Mouse (Mus musculus) liver, adult 2 months (tissue): Measurements from ENCODE around the gene Lmntd1. TPM values are rescaled to one million over a fixed set of nuclear protein-coding genes. Genes with fewer than 3 reads are reported as not detected.

Source experiments
- DNase-seq: peaks from one replicate; pipeline ENCODE4 v3.0.0-alpha.2; 2011; ENCODE audit warnings: low read depth, low spot score; ENCODE audit errors: extremely low read depth
- H3K27ac ChIP-seq: fragments of 200-500 bp; replicated peaks from 2 replicates; pipeline ENCODE4 v1.5.1; 2012; ENCODE audit warnings: low read depth, mild to moderate bottlenecking, control low read depth, inconsistent platforms, low read length; ENCODE audit not compliant: insufficient read depth
- H3K27me3 ChIP-seq: fragments of 200-500 bp; 2 replicates; pipeline ENCODE4 v1.6.1; 2012; ENCODE audit warnings: mild to moderate bottlenecking, moderate library complexity, low read length, inconsistent platforms; ENCODE audit not compliant: control insufficient read depth, insufficient read depth
- H3K36me3 ChIP-seq: fragments of 200-500 bp; 2 replicates; pipeline ENCODE4 v1.6.1; 2012; ENCODE audit warnings: low read length, inconsistent platforms; ENCODE audit not compliant: control insufficient read depth, insufficient read depth
- H3K4me1 ChIP-seq: fragments of 200-500 bp; 2 replicates; pipeline ENCODE4 v1.6.1; 2011; ENCODE audit warnings: low read length; ENCODE audit not compliant: control insufficient read depth, insufficient read depth
- H3K4me3 ChIP-seq: fragments of 200-500 bp; 2 replicates; pipeline ENCODE4 v1.5.1; 2011; ENCODE audit warnings: low read depth, mild to moderate bottlenecking, control low read depth, low read length, moderate library complexity; ENCODE audit not compliant: insufficient read depth
- H3K79me2 ChIP-seq: fragments of 200-500 bp; 2 replicates; pipeline ENCODE4 v1.6.1; 2012; ENCODE audit warnings: inconsistent platforms, mild to moderate bottlenecking, low read length, moderate library complexity; ENCODE audit not compliant: control insufficient read depth, insufficient read depth
- H3K9ac ChIP-seq: fragments of 200-500 bp; 2 replicates; pipeline ENCODE4 v1.6.1; 2012; ENCODE audit warnings: low read depth, mild to moderate bottlenecking, control low read depth, inconsistent platforms, low read length
- CTCF ChIP-seq: fragments of 200-500 bp; IDR thresholded peaks from 2 replicates; pipeline ENCODE4 v1.5.1; 2011; ENCODE audit warnings: low read depth, low read length, control low read depth
- POLR2A ChIP-seq: fragments of 200-500 bp; IDR thresholded peaks from 2 replicates; pipeline ENCODE4 v1.6.1; 2011; ENCODE audit warnings: low read length, control low read depth; ENCODE audit not compliant: insufficient read depth; ENCODE audit errors: extremely low read depth
- WGBS: fragments of 180-500 bp; shearing (Covaris S2); methylation state at CpG from one replicate; pipeline ENCODE4 v1.1.7; 2018; 5-methylcytosine and 5-hydroxymethylcytosine counted together
- polyA plus RNA-seq: library from polyadenylated mRNA; depleted of rRNA; stranded (reverse); fragments of >200 nt; gene quantifications from 2 replicates; pipeline ENCODE4 v1.2.3, GENCODE M21; 2012
- total RNA-seq: library from RNA; depleted of rRNA; stranded (reverse); fragments of >200 nt; gene quantifications from 2 replicates; pipeline ENCODE4 v1.2.3, GENCODE M21; 2014

Lmntd1 gene
- total and polyA plus RNA-seq, 2 experiments = not detected

DNA sequence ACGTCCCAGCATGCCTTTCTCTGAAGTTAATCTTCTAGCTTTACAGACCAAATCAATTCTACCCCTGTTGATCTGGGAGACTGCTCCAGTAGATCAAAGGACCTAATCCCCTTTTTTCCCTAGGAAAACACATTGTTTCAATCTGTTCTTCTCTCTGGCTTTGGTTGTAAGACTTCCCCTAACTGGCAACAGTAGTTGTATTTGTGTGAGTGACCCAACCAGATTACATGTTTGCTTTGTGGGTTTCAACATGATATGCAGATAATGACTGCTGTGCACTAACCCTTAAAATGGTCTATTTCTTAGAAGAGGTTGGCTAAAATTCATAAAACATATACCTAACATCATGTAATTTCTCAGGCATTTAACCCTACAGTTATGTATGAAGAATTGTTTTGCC is 22.5 kb downstream of the Lmntd1 start:
- no peak overlapping the region for H3K9ac ChIP-seq
- H3K4me3 ChIP-seq = no peak overlapping the region
- H3K79me2 ChIP-seq = no peaks in the 10 kb centered on the region
- H3K4me1 ChIP-seq = peaks cover 11% of the 10 kb centered on the region
- H3K27me3 ChIP-seq = no peaks in the 10 kb centered on the region
- WGBS = 36% methylated on average over 1 of the region's 1 CpGs
- H3K36me3 ChIP-seq = no peaks in the 10 kb centered on the region
- TF ChIP-seq POLR2A (no peak), CTCF (no peak)
- H3K27ac ChIP-seq = no peak overlapping the region
- DNase-seq = peak; percentile 69

DNA sequence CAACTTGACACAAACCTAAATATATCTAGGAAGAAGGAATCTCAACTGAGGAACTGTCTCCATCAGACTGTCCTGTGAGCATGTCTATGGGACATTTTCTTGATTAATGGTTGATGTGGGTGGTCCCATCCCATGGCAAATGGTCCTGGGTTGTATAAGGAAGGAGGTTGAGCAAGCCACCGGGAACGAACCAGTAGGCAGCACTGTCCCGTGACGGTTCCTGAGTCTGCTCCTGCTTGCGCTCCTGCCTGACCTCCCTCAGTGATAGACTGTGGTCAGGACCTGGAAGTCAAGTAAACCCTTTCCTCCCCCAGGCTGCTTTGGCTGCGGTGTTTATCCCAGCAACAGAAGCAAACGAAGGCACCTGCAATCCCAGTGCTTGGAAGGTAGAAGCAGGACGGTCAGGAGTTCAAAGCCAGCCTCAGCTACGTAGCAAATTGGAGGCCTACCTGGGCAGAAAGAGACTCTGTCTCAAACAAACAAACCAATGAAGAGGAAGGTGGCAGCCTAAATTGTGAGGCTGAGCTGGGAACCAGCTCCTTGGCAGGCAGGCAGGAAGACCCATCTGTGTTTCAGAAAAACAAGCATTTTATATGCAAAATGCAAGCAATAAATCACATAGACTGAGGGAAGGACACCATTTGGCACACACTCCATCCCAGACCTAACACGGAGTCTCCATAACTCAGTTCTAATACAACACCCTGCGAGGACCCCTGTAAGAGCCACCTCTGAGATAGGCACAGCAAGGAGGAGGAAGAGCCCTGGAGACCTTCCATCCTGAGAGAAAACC is 23.4 kb downstream of the Lmntd1 start:
- Histone ChIP-seq H3K79me2 (no peaks in the 10 kb centered on the region), H3K9ac (no peak overlapping the region), H3K27ac (no peak overlapping the region), H3K4me1 (peaks cover 11% of the 10 kb centered on the region), H3K36me3 (no peaks in the 10 kb centered on the region), H3K27me3 (no peaks in the 10 kb centered on the region), H3K4me3 (no peak overlapping the region)
- WGBS = 95% methylated on average over 11 of the region's 11 CpGs
- no peak for DNase-seq
- no peak for TF ChIP-seq CTCF
- no peak for TF ChIP-seq POLR2A

DNA sequence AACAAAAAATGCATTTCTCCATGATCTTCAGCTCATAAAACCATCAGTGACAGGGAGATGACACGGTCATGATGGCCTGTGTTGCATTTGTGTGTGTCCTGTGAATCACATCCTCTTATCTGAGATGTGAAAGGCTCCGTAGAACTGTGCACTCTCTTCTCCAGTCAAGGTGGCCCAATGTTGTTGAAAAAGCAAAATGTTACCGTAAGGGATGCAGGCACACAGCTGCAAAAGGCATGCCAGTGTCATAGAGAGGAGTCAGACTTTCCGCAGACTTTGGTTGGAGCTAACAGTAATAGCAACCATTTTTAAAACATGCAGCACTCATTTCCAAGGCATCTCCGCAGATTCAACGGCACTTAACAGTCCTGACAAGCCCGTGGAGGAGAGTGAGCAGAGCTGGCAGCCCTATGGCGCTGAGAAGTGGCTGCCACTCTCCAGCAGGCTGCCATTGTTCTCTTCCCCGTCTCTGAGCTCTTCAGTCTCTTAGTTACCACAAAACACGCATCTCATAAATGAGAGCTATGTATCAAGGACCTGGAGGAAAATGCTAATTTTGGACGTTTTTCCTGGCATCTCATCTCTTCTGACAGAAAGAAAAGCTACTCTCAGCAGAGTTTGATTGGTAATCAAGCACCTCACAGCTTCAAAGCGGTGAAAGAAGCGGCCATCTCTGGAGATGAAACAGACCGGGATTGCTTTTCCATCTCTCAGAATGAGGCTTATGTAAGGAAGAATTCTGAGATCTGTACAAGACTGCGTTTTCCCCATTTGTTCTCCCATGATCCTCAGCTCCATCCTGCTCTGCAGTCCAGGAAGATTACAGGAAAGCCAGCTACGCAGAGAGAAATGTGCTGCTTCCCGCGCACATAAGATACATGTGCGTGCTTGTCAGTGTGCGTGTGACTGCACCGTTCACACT is 28.8 kb downstream of the Lmntd1 start:
- Histone ChIP-seq H3K79me2 (no peaks in the 10 kb centered on the region), H3K27ac (no peak overlapping the region), H3K4me1 (no peaks in the 10 kb centered on the region), H3K27me3 (no peaks in the 10 kb centered on the region), H3K36me3 (no peaks in the 10 kb centered on the region), H3K9ac (no peak overlapping the region), H3K4me3 (no peak overlapping the region)
- DNase-seq = no peak
- WGBS = 89% methylated on average over 21 of the region's 21 CpGs
- no peak for TF ChIP-seq CTCF
- no peak for TF ChIP-seq POLR2A

DNA sequence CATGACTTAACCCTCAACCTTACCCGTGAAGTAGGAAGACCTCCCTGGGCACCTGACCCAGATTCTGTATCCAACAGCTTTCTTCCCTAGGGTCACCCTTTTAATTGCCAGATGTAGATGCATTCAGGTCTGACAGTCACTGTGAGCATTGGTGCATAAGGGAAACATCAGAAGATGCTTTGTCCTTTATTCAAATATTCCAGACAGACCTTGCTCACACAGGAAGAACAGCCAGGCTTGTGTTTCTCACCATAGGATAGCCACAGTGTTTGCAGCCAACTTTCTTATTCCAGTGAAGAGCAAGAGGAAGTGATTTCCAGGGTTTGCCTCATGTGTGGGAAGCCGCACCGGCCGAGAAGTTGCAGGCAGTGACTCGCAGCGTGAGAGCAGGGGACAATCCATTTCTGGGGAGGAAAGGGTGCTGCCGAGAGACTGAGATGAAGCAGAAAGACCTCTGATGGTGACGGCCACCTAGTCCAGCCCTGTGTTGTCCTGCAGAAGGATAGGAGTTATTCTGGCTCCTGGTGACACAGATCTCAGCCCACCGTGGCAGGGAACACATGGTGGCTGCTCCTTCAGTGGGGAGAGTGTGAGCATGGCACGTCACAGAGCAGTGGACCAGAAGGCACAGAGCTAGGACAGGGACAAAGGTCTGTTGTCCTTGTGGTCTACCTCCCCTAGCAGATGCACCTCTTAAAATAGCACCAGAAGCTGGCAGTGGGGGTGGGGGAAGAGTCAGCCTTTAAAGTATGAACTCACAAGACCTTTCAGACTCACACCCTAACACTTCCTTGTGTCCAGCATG is 32.6 kb downstream of the Lmntd1 start:
- DNase-seq = no peak
- Histone ChIP-seq H3K4me3 (no peak overlapping the region), H3K9ac (no peak overlapping the region), H3K27me3 (no peaks in the 10 kb centered on the region), H3K27ac (no peak overlapping the region), H3K4me1 (no peaks in the 10 kb centered on the region), H3K36me3 (no peaks in the 10 kb centered on the region), H3K79me2 (no peaks in the 10 kb centered on the region)
- 61% methylated on average over 10 of the region's 10 CpGs for WGBS
- no peak for TF ChIP-seq CTCF
- TF ChIP-seq POLR2A = no peak

DNA sequence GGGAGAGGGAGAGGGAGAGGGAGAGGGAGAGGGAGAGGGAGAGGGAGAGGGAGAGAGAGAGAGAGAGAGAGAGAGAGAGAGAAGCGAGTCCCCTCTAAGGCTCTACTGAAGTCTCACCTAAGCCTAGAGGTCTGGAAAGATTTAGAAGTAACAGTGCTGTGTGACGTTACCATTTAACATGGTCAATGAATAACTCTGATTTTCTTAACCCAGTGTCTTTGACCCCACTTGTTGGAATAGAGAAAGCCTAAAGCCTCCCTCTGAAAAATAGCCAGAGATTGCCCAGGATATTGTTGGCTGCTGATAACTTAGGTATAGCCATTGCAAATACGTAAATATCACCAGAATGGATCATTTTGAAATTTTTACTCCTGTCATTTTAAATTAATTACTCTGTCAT is 34.4 kb downstream of the Lmntd1 start:
- peak; percentile 32 for DNase-seq
- TF ChIP-seq POLR2A (no peak), CTCF (no peak)

More for the DNA sequence above, 34.4 kb downstream of the Lmntd1 start:
- no peak overlapping the region for H3K9ac ChIP-seq
- H3K36me3 ChIP-seq = no peaks in the 10 kb centered on the region
- no peak overlapping the region for H3K27ac ChIP-seq
- no peaks in the 10 kb centered on the region for H3K4me1 ChIP-seq
- H3K79me2 ChIP-seq = no peaks in the 10 kb centered on the region
- no peak overlapping the region for H3K4me3 ChIP-seq
- 62% methylated on average over 3 of the region's 3 CpGs for WGBS
- H3K27me3 ChIP-seq = no peaks in the 10 kb centered on the region
